Mouse (Mus musculus): ENCODE data around the gene A830018L16Rik.

GRCm38 (mm10) chr1:11588305-11588704 lies 174.4 kb downstream of the A830018L16Rik start:
- no peak for TF ChIP-seq GATA1 (IDR thresholded peaks at IDR 0.05; ENCODE audit: low read length)
- no peak for TF ChIP-seq TAL1 (IDR thresholded peaks at IDR 0.05; ENCODE audit: low read length)
